In the genomic region with DNA sequence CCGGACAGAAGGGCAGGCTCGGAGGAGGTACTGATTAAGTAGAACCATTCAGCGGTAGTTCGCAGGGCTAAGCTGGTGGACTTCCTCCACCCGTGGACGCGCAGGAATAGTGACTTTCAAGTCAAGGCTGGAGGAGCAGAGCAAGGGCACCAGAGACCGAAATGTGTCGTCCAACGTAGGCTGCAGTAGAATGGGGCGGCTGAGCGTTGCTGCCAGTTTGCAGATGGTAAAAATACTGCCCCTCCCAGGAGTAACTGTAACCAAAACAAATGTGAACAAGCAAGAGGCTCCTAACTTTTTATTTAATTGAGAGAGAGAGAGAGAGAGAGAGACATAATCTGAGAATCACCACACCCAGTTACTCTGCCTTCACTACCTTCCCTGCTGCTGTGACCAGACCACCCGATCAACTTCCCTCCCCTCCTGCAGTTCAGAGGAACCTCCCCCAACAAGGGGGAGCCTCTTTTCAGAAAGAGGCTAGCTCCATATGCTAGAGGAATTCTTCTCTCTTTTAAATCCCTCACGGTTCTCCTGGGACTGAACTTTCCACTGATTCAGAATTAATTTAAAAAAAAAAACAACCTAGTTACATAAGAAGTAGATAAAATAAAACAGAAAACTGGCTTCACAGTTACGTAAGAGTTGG, we compare ENCODE assay signal across 12 mouse cellular contexts. TPM values are rescaled to one million over a fixed set of nuclear protein-coding genes. Genes with fewer than 3 reads are reported as not detected.
DNase-seq lines count a peak whose midpoint lies in the region; ATAC-seq and TF ChIP-seq lines count a peak whose summit lies in the region.
"Had no signal": no experiment of that assay in that cellular context is flagged by ENCODE, and none has a peak within 500 bp of the region (broad histone marks: within the 10 kb centered on the region; RNA-seq: fewer than 3 reads in every experiment).

No protein-coding gene starts in this region.

- WGBS in hindbrain, embryonic 11.5 days = 50% methylated on average over 15 of the region's 15 CpGs
- WGBS in hindbrain, embryonic 16.5 days = 47% methylated on average over 15 of the region's 15 CpGs
- WGBS in hindbrain, postnatal 0 days = 48% methylated on average over 15 of the region's 15 CpGs

- H3K4me2 ChIP-seq in hindbrain, embryonic 11.5 days (replicated peaks; ENCODE audit: low read depth, low read length) = no peak overlapping the region
- no peak overlapping the region for H3K4me2 ChIP-seq in hindbrain, embryonic 16.5 days (ENCODE audit: low read length)
- H3K4me2 ChIP-seq in hindbrain, postnatal 0 days (ENCODE audit: low read depth, low read length) = 0 out of 2 replicates have a peak overlapping the region, but pooled peaks have one; percentile 6

- DNase-seq in embryo, embryonic 10 days (ENCODE audit: low spot score) = peak; percentile 41
- no peak for DNase-seq in embryo, embryonic 9.5 days (ENCODE audit: extremely low spot score)
- peak; percentile 30 for DNase-seq in hindbrain, embryonic 11.5 days (ENCODE audit: low spot score)
- peak; percentile 16 for DNase-seq in adipocyte (ENCODE audit: low spot score)
- DNase-seq in hindbrain, postnatal 0 days (ENCODE audit: low spot score) = peak; percentile 41
- DNase-seq in T-cell, adult 2 months (ENCODE audit: low spot score) = no peak
- DNase-seq: adrenal gland, postnatal 14 days; gastrocnemius, postnatal 36 days; kidney, adult 8-10 months had no signal

- H3K4me1 ChIP-seq in hindbrain, embryonic 11.5 days (replicated peaks; ENCODE audit: control insufficient read depth, insufficient read depth, low read length) = 0 out of 2 replicates have a peak, but pooled peaks cover 2% of the 10 kb centered on the region
- H3K4me1 ChIP-seq in hindbrain, embryonic 16.5 days (ENCODE audit: control insufficient read depth, insufficient read depth, low read depth, low read length) = peaks cover 12% of the 10 kb centered on the region
- H3K4me1 ChIP-seq in hindbrain, postnatal 0 days (ENCODE audit: insufficient read depth, low read length) = peaks cover 5% of the 10 kb centered on the region; the same call in 1 of the 2 replicates

- H3K36me3 ChIP-seq in hindbrain, embryonic 11.5 days (ENCODE audit: control insufficient read depth, insufficient read depth, low read length) = no peaks in the 10 kb centered on the region
- no peaks in the 10 kb centered on the region for H3K36me3 ChIP-seq in hindbrain, embryonic 16.5 days (ENCODE audit: control insufficient read depth, insufficient read depth, low read length)
- no peaks in the 10 kb centered on the region for H3K36me3 ChIP-seq in hindbrain, postnatal 0 days (ENCODE audit: insufficient read depth, low read length)

- no peak for TF ChIP-seq CTCF in hindbrain, postnatal 0 days (IDR thresholded peaks at IDR 0.05; ENCODE audit: low read depth)

- no peaks in the 10 kb centered on the region for H3K9me3 ChIP-seq in hindbrain, embryonic 11.5 days (ENCODE audit: control insufficient read depth, low read length)
- no peaks in the 10 kb centered on the region for H3K9me3 ChIP-seq in hindbrain, embryonic 16.5 days (ENCODE audit: control insufficient read depth, low read length)
- no peaks in the 10 kb centered on the region for H3K9me3 ChIP-seq in hindbrain, postnatal 0 days (ENCODE audit: low read length)

- no peak for ATAC-seq in hindbrain, embryonic 11.5 days (ENCODE audit: low FRiP score)
- no peak for ATAC-seq in hindbrain, embryonic 16.5 days
- ATAC-seq in hindbrain, postnatal 0 days = no peak
- no peak for ATAC-seq in cerebellum, adult (ENCODE audit: insufficient number of reproducible peaks, low FRiP score, low TSS enrichment)

- no peak overlapping the region for H3K4me3 ChIP-seq in hindbrain, embryonic 11.5 days (ENCODE audit: low read depth, low read length)
- H3K4me3 ChIP-seq in hindbrain, embryonic 16.5 days (ENCODE audit: low read length) = no peak overlapping the region
- H3K4me3 ChIP-seq in hindbrain, postnatal 0 days (ENCODE audit: low read length) = no peak overlapping the region

- 0 out of 2 replicates have a peak overlapping the region, but pooled peaks have one; percentile 17 for H3K27ac ChIP-seq in hindbrain, embryonic 11.5 days (ENCODE audit: low read depth, low read length)
- no peak overlapping the region for H3K27ac ChIP-seq in hindbrain, embryonic 16.5 days (ENCODE audit: low read depth, low read length)
- H3K27ac ChIP-seq in hindbrain, postnatal 0 days = no peak overlapping the region

- H3K9ac ChIP-seq in hindbrain, embryonic 11.5 days (ENCODE audit: low read depth, low read length) = no peak overlapping the region
- no peak overlapping the region; the same call in 1 of the 2 replicates for H3K9ac ChIP-seq in hindbrain, embryonic 16.5 days (ENCODE audit: low read depth, low read length)
- H3K9ac ChIP-seq in hindbrain, postnatal 0 days (replicated peaks; ENCODE audit: low read length) = no peak overlapping the region

- no peaks in the 10 kb centered on the region for H3K27me3 ChIP-seq in hindbrain, embryonic 11.5 days (ENCODE audit: control insufficient read depth, insufficient read depth, low read length)
- no peaks in the 10 kb centered on the region for H3K27me3 ChIP-seq in hindbrain, embryonic 16.5 days (replicated peaks; ENCODE audit: control insufficient read depth, insufficient read depth, low read length)
- no peaks in the 10 kb centered on the region for H3K27me3 ChIP-seq in hindbrain, postnatal 0 days (ENCODE audit: insufficient read depth, low read length)

RNA-seq across cellular contexts. Expression of a gene that starts 15.3 kb away (rescaled TPM):
- polyA plus RNA-seq in hindbrain, embryonic 11.5 days (2014; fragmentation: Nextera tagmentation; extraction: Ambion mirVana) = 20.0 and 20.9 TPM in 2 replicates
- 2.8 and 6.9 TPM in 2 replicates for polyA plus RNA-seq in hindbrain, embryonic 16.5 days (2015; fragmentation: Nextera tagmentation; extraction: Ambion mirVana)
- 0.37 and 0.68 TPM in 2 replicates for total RNA-seq in hindbrain, postnatal 0 days (2014; rRNA removed)
- polyA plus RNA-seq in hindbrain, postnatal 0 days (2015; fragmentation: Nextera tagmentation; extraction: Ambion mirVana) = 1.1 and 1.8 TPM in 2 replicates
- total RNA-seq: MEL had no signal

Comparison
In these comparisons a context has a peak if more than half of its experiments do, and no peak if none do; other contexts are left out.
1. DNase-seq: peak in embryo, embryonic 10 days (single experiment), hindbrain, embryonic 11.5 days (single experiment), adipocyte (single experiment) and hindbrain, postnatal 0 days (single experiment); none in embryo, embryonic 9.5 days (single experiment) and T-cell, adult 2 months (single experiment).